Mouse (Mus musculus) cerebellum, adult 18-20 months (tissue): ENCODE measurements around the gene Sgpl1.
A peak's percentile ranks its signal among the peaks of the same experiment; 100 is the strongest.
"Not testable (repeated sequence)": the region's sequence is repeated elsewhere in the genome, so short reads cannot be mapped to it uniquely, and the experiment has no call there.

Experiments
- DNase-seq, 2 experiments: peaks; one replicate each; pipeline ENCODE4 v3.0.0; 2021

Gene Sgpl1

DNA sequence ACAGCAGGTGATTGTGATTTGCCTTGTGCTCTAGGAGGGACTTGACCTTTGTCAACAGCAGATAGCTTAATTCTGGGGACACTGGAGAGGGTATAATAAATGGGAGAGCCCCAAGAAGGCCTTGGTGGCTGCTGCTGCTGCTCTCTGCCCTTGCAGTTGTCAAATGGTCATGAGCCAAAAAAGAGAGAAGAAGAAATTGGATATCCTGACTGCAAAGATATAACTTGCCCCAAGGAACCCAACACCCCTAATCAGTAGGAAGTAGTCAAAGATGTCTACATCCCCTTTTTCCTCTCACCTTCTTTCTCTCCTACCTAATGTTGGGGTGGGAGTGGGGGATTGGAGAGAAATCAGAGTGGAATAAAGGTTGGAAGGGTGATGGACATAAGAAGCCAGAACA, 4.6 kb upstream of the Sgpl1 start:
- DNase-seq = no peak

DNA sequence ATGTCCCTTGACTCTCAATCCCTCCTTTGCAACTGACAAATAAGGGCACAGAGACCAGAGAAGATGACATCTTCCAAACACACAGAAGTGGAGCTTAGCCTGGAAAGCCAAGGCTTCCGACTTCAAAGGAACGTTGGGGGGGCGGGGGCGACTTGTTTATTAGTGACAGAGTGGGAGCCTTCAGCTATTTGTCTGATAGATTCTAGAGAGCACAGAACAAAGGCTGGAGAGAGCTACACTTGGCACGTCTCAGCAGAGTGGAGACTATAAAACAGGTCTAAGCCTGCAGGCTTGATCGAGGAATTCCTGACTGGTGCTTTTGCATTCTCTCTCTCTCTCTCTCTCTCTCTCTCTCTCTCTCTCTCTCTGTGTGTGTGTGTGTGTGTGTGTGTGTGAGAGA, 3.1 kb upstream of the Sgpl1 start:
- no peak for DNase-seq

DNA sequence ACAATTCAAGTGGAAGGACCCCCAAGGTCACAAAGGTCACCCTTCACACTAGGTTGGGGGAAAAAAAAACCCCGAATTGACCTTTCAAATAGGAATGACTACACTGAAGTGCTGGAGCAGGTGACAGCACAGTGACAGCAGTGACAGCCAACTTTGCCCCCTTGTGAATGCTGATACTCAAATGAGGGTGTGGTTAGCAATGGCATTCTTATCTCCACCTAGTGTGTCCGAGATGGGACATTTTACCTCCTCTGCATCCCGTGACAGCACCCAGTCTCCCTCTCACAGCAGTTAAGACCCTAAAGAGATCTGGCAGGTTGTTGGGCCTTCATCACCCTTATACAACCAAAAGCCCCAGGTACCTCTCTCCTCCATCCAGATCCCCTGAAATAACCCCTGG, 2.0 kb upstream of the Sgpl1 start:
- no peak for DNase-seq

DNA sequence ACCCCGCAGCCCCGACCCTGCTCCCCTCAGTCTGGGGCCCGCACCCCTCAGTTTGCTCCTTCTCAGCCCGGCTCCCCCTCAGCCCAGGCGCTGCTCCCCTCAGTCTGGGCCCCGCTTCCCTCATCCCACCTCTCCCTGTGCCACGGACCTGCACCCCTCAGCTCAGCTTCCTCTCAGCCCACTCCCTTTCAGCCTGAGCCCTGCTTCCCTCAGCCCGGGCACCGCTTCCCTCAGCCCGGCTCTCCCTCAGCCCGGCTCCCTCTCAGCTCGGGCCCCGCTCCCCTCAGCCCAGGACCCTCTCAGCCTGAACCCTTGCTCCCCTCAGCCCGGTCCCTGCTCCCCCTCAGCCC, 721 bp downstream of the Sgpl1 start:
- DNase-seq = peak in 1 of 2 experiments; percentile 25

DNA sequence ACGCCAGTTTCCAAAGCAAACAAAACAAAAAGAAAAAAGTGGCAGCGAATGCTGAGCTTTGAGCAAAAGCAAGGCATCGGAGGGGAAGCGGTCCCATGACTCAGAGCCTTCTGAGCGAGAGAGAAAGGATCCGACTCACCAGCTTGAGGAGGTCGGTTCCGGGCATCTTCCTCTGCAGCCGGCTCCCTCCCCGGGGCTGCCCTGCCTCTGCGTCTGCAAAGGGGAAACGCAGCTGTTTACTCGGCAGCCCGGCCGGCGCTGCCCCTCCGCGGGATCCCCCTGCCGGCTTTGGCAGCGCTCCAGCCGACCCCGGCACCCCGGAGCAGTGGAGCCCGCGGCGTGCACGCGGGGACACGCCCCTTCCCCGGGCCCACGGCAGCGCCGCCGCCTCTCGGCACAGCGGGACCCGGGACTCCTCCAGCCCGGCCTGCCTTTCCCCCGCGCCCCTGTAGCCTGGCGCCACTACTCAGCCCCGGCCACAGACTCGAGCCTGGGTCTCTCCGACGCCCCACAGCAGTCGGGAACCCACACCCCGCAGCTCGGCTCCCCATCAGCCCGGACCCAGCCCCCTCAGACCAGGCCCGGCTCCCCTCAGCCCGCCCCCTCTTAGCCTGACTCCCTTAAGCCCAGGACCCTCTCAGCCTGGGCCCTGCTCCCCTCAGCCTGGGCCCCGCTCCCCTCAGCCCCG, 1.2 kb downstream of the Sgpl1 start:
- DNase-seq = peak; percentile 44 to 60

DNA sequence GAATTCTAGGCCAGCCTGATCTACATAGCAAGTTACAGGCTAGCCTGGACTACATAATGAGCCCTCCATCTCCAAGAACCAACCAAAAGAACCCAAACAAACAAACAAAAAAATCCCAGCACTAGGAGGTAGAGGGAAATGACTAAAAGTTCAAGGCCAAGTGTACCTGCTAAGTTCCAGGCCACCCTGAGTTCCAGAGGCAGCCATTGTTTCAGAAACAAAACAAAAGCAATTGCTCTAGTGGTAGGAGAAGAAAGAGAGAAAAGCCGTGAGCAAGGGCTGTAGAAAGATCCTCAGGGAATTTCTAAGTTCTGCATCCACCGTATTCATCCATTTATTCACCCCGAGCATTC, 1.8 kb downstream of the Sgpl1 start:
- no peak for DNase-seq

DNA sequence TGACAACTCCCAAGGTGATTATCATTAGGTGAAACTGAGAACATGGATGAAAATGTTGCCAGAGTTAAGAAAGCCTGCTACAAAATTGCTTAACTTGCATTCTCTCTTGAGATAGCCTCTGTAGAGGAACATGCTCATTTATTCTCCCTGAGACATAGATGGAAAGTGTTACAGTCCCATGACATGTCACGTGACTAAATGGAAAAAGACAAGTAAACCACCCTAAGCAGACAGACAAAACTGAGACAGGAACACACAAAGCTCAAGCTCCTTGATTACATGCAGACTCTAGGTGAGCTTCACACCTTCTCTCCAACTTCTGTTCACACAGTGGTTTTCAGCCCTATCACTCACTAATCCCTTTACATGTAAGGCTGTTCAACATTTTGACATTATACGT, 4.2 kb downstream of the Sgpl1 start:
- DNase-seq = no peak

DNA sequence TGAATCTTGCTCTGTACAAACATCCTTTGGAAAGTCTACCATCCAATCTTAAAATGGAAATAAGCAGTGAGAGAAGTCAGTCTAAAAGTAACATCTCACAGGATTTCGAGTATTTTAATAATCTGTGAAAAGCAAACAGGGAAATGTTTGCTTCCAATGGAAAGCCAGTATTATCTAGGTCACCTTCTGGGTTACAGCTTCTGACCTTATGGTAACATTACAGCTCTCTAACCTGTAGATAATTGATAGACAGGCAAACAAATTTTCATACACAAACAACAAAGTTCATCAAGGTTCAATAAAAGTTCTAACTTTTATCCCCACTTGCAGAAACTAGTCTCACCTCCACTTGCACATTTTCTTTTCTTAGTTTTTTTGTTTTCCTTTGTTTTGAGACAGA, 9.9 kb downstream of the Sgpl1 start:
- DNase-seq = no peak

DNA sequence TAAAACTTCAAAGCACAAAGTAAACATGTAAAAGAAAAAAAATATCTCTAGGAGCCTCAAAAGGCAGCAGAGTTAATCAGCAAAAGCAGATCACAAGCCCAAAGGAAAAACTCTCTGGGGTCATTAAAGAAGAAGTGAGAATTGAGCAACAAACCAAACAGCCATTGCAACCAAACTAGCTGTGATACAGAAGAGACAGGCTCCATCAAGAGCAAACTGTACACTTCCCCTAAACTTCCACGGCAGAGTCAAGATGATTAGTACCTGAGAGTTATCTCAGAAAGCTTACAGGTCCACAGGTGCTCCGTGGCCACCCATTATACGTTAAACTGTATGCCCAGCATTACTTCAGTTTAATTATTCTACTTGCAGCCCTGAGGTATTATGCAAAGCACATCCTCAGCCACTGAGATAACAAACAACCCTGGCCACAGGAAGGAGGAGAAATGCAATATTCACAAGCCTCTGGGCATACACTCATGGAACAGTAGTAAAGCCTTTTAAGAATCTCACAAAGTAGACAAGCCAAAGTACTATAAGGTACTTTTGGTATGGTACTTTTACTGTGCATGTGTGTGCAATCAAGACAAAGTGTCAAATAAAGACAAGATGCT, 12.2 kb downstream of the Sgpl1 start:
- DNase-seq = no peak

DNA sequence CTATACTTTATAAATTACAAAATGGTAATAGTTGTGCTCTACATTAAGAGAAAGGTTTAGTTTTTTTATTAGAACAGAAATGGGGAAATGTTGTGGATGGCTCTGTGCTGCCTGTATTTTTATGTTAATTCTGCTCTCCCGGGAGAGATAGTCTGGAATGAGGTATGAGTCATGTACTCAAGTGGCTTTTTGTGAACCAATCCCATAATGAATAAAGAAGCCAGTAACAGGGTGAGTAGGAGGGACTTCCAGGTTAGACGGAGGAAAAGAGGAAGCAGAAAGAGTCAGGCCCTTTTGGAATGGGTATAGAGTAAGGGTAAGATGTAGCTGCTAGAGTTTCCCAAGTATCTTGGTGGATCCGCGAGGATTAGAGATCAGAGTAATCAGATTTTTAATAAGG, 13.5 kb downstream of the Sgpl1 start:
- no peak for DNase-seq

DNA sequence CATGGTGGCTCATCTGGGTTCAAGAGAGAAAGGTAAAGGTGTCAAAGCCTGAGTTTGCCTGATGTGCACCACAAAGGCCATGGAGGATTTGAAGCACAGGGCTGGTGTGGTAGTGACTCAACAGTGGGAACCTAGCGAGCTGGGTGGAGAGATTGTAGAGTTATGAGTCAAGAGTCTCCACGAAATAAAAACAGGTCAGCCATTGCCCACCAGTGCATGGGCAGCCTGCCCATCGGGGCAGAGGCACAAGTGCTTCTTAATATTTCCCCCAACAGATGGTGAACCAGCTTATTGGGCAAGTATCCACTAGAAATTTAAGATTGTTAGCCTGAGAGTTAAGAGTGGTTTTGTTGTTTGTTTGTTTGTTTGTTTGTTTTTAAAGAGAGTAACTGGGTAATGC, 16.5 kb downstream of the Sgpl1 start:
- peak; percentile 20 to 46 for DNase-seq

DNA sequence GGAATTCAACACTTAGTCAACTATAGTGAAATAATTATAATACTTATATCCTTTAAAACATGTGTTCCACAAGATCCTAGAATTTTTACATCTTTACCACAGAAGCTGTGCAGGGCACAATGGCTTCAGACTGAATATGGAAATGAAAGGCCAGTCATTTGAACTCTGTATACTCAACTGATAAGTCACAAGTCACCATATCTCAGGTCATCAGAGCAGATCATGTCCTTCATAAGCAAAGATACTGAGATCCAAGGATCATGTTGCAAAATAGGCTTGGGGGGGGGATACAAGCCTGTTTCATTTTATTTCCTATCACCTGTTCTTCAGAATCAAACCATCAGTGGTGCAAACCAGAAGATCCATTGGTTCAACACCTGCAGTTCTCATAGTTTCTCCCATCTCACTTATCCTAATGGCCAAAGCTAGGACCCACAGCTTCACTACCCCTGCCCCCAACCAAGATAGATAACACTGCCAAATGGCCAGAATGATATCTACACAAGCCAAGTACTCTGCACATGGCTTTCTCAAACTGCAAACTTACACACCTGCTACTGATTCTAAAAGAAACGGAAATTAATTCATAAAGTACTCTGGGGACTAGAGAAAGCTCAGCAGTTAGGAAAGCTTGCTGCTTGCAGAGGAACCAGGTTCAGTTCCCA, 18.7 kb downstream of the Sgpl1 start:
- DNase-seq = no peak

DNA sequence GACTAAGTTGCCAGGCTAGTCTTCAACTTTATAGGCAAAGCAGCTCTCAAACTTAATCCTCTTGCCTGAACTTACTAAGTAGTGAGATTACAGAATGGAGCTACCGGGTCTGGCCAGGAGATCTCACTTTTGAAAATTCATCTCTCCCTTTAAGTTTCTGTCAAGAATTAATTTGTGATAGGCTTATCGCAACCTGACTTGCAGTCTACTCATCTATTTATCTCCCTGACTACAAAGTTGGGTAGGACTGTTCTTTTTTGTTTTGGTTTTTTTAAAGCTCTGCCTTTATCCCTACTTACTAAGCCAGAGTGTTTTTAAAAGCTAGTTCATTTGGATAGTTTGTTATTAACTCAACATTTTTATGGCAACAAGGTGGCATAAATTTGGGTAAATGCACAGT, 23.0 kb downstream of the Sgpl1 start:
- DNase-seq = no peak

DNA sequence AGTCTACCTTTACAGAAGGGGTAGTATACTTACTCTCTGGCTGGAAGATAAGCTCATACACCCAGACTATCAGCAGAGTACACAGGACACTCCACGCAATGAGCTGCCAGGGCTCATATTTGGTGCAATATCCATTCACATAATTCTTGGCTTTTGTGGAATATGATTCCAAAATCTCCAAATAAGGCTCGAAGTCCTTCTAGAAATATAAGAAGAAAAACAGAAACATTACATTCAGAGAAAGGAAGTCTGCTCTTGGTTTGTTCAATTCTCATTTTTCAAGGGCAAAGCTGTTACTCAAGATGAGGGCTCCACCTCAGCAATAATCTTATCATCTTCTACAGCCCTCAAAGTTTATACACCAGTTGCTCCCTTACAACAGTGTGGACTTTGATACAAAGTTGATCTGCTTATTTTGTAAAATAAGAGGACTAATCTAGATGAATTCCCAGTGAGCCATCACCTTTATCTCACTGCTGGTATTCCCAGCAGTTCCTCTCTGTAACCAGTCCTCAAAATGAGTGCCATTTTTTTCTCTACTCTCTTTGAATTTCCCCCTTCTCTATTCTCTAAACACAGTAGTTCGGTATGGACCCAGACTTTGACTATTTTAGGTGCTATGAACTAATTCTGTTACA, 24.1 kb downstream of the Sgpl1 start:
- DNase-seq = no peak

DNA sequence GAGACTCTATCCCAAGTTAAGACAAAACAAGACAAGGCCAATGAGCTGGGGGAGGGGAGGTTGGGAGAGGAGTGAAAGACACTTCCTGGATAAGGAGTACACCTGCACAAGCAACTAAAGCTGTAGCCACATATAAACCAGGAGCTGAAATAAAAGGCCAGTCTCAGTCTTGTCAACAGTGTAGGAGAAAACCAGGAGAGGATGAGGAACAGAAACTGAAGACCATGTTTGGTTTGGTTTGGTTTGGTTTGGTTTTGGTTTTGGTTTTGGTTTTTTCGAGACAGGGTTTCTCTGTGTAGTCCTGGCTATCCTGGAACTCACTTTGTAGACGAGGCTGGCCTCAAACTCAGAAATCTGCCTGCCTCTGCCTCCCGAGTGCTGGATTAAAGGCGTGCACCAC, 25.8 kb downstream of the Sgpl1 start:
- DNase-seq = not testable (repeated sequence)

DNA sequence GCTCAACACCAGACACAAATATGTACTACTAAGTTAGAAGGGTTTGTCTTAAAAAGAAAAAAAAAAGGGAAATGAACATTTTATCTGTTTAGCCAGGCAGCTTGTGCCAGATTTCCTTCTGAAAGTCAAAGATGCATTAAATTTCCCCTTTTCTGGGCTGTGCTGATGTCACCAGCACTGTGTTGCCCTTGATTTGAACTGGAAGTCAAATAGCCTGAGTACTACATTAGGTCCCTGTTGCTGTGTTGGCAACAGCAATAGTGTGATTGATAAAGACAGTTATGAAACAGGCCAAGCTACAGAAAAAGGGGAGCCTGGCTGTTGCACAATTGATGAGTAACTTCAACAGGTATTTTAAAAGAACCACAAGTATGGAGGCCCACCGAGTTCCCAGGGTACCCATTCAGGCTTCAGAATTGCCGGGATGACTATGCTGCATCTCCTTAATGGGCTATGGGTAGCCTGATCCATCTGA, 33.2 kb downstream of the Sgpl1 start:
- no peak for DNase-seq

DNA sequence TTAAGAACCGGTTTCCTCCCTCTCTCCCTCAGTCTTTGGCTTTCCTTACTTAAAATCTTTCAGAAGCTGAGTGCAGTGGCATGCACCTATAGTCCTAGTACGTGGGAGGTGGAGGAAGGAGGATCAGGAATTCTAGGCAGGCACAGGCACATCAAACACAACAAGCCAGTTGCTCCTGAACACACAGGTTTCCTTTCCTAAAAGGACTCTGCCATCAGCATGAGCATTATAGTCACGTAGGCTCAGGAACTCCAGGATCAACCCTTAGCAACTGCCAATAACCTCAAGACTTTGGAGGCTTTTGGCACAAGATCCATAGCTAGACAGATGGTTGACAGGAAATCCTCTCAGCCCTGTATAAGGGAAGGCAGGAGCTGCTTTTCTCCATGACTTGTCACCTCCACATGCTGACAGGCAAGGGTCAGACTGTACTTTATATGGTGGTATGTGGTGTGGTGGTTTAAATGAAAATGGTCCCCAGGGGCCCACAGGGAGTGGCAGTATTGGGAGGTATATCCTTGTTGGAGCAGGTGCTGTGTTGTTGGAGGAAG, 43.9 kb downstream of the Sgpl1 start:
- DNase-seq = peak; percentile 51 to 70

DNA sequence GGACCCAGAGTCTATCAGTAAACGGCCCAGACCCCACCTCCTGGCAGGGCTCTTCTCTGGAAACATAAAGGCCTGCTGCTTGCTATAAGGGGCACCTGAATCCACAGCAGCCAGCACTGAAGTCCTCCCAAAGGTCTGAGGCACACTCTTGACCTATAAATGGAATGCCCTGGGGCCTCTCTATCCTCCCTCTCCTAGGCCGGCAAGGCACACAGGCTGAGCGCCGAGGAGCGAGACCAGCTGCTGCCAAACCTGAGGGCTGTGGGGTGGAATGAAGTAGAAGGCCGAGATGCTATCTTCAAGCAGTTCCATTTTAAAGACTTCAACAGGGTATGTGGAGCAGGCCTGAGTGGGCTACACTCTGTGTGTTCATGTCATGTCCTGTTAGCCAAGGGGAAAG, 55.6 kb downstream of the Sgpl1 start:
- DNase-seq = no peak

DNA sequence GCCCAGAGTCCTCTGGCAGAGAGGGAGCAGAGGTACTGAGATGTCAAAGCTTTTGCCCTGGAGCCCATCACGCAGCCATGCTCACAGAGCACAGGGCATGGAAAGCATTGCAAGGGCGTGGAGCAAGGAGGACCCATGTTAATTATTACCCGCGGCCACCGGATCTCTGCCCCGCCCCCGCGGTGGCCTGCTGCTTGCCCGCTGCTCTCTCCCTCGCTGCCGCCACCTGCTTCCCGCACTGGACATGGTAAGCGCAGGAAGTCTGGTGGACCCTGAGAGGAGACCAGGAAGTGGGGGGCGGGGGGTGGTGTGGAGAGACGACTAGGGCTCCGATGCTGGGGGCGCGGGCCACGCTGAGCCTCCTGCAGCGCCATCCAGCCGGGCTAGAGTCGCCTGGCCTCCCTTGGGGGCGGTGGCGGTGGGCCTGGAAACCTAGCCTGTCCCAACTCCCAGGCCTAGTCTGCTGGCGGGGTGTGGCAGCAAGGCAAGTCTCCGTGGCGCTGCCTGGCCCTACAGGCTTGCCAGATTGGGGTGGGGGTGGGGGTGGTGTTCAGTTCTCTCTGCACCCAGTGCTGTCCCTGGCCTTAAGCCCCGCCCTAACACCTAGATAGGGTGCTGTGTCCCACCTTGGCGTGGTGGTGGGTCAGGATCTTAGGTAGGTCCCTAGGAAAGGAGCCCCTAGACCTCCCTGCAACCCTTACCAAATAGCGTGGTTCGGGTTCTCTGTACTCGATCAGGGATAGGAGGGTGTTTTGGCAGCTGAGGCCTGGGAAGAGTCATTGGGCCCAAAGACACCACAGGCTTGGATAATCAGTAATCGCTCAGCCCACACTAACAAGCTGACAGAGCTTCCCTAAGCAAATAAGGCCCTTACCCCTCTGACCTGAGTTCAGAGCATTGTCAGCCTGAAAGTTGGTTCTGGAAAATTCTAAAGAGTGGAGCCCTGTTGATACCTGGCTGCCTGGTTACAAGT, 58.0 kb downstream of the Sgpl1 start, which contains the start of gene Pcbd1:
Pcbd1 (plus strand) TSS at position 162 of the 973 bp plus-strand sequence.
- peak; percentile 62 to 66 for DNase-seq

DNA sequence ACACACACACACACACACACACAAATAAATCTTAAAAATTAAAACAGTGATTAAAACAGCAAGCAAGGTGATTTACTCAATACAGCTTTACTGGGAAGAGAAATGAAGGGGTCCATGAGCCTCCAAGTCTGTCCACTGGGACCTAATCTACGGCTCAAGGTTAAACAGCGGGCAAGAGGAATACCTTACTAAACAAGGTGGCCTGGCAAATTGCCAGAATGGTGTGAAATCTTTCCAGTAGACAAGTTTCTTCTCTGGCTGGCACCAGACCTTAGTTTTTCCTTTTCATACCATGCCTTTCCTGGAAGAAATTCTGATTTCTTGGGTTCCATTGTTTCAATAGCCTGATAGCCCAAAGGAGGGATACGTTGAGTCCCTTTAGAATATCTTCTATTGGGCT, 59.0 kb downstream of the Sgpl1 start:
- DNase-seq = no peak

DNA sequence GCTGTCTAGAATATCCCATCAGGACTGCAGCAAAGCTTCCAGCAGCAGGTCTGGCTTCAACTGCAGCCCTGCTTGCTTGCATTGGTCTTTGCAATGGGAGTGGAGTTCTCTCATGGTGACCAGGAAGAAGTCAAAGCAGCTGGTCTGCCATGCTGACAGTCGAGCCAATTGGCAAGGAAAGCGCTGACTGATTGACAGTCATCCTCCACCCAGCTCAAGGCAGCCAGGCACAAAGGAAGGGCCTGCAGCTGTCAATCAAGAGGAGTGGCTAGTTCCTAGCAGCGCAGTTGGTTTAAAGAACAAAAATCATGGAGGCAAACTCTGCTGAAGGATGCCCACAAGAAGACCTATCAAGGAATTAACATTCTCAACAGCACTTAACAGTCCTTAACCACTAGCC, 61.0 kb downstream of the Sgpl1 start:
- DNase-seq = no peak

DNA sequence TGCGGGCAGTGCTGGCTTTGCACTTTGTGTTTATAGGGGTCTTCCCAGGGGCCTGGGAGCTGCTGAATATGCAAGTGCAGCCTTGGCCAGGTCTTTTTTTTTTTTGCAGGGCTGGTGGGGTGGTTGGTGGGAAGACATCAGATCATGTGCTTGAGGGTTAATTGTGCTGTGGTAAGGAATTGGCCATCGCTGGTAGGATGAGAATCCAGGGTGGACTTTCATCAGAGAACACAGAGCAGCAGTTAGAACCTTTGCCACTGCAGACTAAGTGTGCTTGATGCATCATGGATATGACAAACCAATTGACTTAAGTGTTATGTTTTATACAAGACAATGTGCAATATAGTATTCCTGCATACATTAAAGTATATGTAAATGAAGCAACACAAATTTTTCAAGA, 62.1 kb downstream of the Sgpl1 start:
- DNase-seq = no peak

DNA sequence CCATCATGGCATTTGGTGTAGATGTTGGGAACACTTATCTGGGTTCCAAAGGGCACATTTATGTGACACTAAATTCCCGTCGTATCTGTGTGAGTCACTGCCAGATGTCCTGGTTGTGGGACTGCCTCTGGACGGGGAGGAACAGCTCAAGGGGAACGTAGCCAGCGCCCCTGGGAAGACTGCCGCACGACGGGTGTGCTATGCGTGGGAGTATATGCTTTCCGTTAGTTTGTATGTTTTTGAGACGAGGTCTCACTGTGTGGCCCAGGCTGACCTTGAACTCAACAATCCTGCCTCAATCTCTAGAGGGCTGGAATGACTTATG, 66.6 kb downstream of the Sgpl1 start:
- DNase-seq = no peak
